Comparison of ENCODE assay signal across 9 mouse cellular contexts in genomic region chrX:64277126-64277990, GRCm38 (mm10). TPM values are rescaled to one million over a fixed set of nuclear protein-coding genes. Genes with fewer than 3 reads are reported as not detected.
DNase-seq lines count a peak whose midpoint lies in the region; ATAC-seq and TF ChIP-seq lines count a peak whose summit lies in the region.
"Had no signal": no experiment of that assay in that cellular context is flagged by ENCODE, and none has a peak within 500 bp of the region (broad histone marks: within the 10 kb centered on the region; RNA-seq: fewer than 3 reads in every experiment).

No protein-coding gene starts in this region.

- peak overlapping the region; percentile 57 for H3K4me2 ChIP-seq in forebrain, embryonic 11.5 days (ENCODE audit: low read depth, low read length, severe bottlenecking)
- H3K4me2 ChIP-seq in limb, embryonic 15.5 days = peak overlapping the region; percentile 67

- no peak for TF ChIP-seq EP300 in ES-Bruce4 (IDR thresholded peaks at IDR 0.05; ENCODE audit: insufficient read depth, low read depth, low read length)

- no peaks in the 10 kb centered on the region for H3K4me1 ChIP-seq in ES-Bruce4 (ENCODE audit: control insufficient read depth, insufficient read depth, low read length)
- no peaks in the 10 kb centered on the region for H3K4me1 ChIP-seq in forebrain, embryonic 11.5 days (replicated peaks; ENCODE audit: control insufficient read depth, insufficient read depth, low read length)
- H3K4me1 ChIP-seq in limb, embryonic 15.5 days = no peaks in the 10 kb centered on the region

- H3K27ac ChIP-seq in ES-Bruce4 (ENCODE audit: insufficient read depth, low read length) = no peak overlapping the region
- H3K27ac ChIP-seq in forebrain, embryonic 11.5 days (ENCODE audit: low read depth, low read length) = no peak overlapping the region
- no peak overlapping the region for H3K27ac ChIP-seq in limb, embryonic 15.5 days
- H3K27ac ChIP-seq: macrophage had no signal

- 23% methylated on average over 18 of the region's 22 CpGs for WGBS in forebrain, embryonic 11.5 days
- 19% methylated on average over 22 of the region's 22 CpGs for WGBS in limb, embryonic 15.5 days

- H3K4me3 ChIP-seq in ES-Bruce4 (ENCODE audit: low read depth, low read length) = peak overlapping the region; percentile 60; the same call in 1 of the 2 replicates
- H3K4me3 ChIP-seq in forebrain, embryonic 11.5 days (ENCODE audit: low read depth, low read length) = peak overlapping the region; percentile 43
- H3K4me3 ChIP-seq in limb, embryonic 15.5 days = peak overlapping the region; percentile 41

- H3K27me3 ChIP-seq in ES-Bruce4 (ENCODE audit: control insufficient read depth, insufficient read depth, low read length, poor library complexity, severe bottlenecking) = no peaks in the 10 kb centered on the region
- H3K27me3 ChIP-seq in forebrain, embryonic 11.5 days (ENCODE audit: control insufficient read depth, insufficient read depth, low read length) = no peaks in the 10 kb centered on the region
- peaks cover 11% of the 10 kb centered on the region for H3K27me3 ChIP-seq in limb, embryonic 15.5 days

- H3K9ac ChIP-seq in ES-Bruce4 (ENCODE audit: low read depth, poor library complexity, severe bottlenecking) = 0 out of 2 replicates have a peak overlapping the region, but pooled peaks have one; percentile 41
- peak overlapping the region; percentile 61; the same call in 1 of the 2 replicates for H3K9ac ChIP-seq in forebrain, embryonic 11.5 days (ENCODE audit: low read length)
- H3K9ac ChIP-seq in limb, embryonic 15.5 days = no peak overlapping the region

- no peaks in the 10 kb centered on the region for H3K9me3 ChIP-seq in ES-Bruce4 (replicated peaks; ENCODE audit: control insufficient read depth, insufficient read depth, low read length, poor library complexity, severe bottlenecking)
- H3K9me3 ChIP-seq in forebrain, embryonic 11.5 days (ENCODE audit: control insufficient read depth, low read length) = no peaks in the 10 kb centered on the region
- no peaks in the 10 kb centered on the region for H3K9me3 ChIP-seq in limb, embryonic 15.5 days

- no peak for TF ChIP-seq POLR2A in ES-Bruce4 (IDR thresholded peaks at IDR 0.05; ENCODE audit: insufficient read depth, low read length)

- H3K36me3 ChIP-seq in ES-Bruce4 (ENCODE audit: control insufficient read depth, insufficient read depth, low read length, poor library complexity, severe bottlenecking) = no peaks in the 10 kb centered on the region
- no peaks in the 10 kb centered on the region for H3K36me3 ChIP-seq in forebrain, embryonic 11.5 days (ENCODE audit: control insufficient read depth, insufficient read depth, low read length)
- H3K36me3 ChIP-seq in limb, embryonic 15.5 days = no peaks in the 10 kb centered on the region

- DNase-seq in frontal cortex, postnatal 10 days (ENCODE audit: low spot score in 2 of 2) = peak; percentile 8 to 15
- DNase-seq in forebrain, embryonic 11.5 days (ENCODE audit: low spot score) = peak; percentile 46
- peak; percentile 24 for DNase-seq in right cerebral cortex, postnatal 25 days
- no peak for DNase-seq in T-cell, adult 2 months (ENCODE audit: low spot score)
- DNase-seq in ovary, postnatal 14 days (ENCODE audit: low spot score) = no peak

- ATAC-seq in frontal cortex, adult (ENCODE audit: low TSS enrichment) = no peak
- ATAC-seq in forebrain, embryonic 11.5 days (replicated peaks; ENCODE audit: low FRiP score) = peak; percentile 40; the same call in 1 of the 2 replicates
- ATAC-seq in limb, embryonic 15.5 days (ENCODE audit: insufficient number of reproducible peaks, low FRiP score, low TSS enrichment, low read depth) = no peak

- TF ChIP-seq CTCF in ES-Bruce4 (IDR thresholded peaks at IDR 0.05; ENCODE audit: low read depth, low read length) = no peak

RNA-seq across cellular contexts. Expression of gene Slitrk4, which starts 0.6 kb away (rescaled TPM):
- polyA plus RNA-seq in ES-Bruce4 (2011; ENCODE audit: insufficient read depth, insufficient read length, low read depth, missing spikeins) = 0.40 and 0.73 TPM in 2 replicates
- 3.4 and 4.2 TPM in 2 replicates for polyA plus RNA-seq in forebrain, embryonic 11.5 days (2014; fragmentation: Nextera tagmentation; extraction: Ambion mirVana)
- polyA plus RNA-seq in limb, embryonic 15.5 days (2015; fragmentation: Nextera tagmentation; extraction: Ambion mirVana) = 2.9 and 4.2 TPM in 2 replicates
- polyA plus RNA-seq: macrophage had no signal

Comparison
In these comparisons a context has a peak if more than half of its experiments do, and no peak if none do; other contexts are left out.
1. DNase-seq: peak in frontal cortex, postnatal 10 days (2 of 2), forebrain, embryonic 11.5 days (single experiment) and right cerebral cortex, postnatal 25 days (single experiment); none in T-cell, adult 2 months (single experiment) and ovary, postnatal 14 days (single experiment).
2. Peak in every context shown above with its lines, with median percentiles within 50 percentile points of each other: H3K4me3 ChIP-seq.